Mouse (Mus musculus) megakaryocyte, embryonic 14.5 days (primary cell): ENCODE measurements around the gene Cald1.

ENCODE experiments used
- FLI1 ChIP-seq: IDR thresholded peaks from 2 replicates; pipeline ENCODE4 v1.6.1; 2012; ENCODE audit warnings: low read length, inconsistent platforms, mixed read lengths
- GATA1 ChIP-seq: IDR thresholded peaks from 3 replicates; pipeline ENCODE4 v1.6.1; 2012; ENCODE audit warnings: mixed read lengths, low read length, inconsistent platforms, borderline replicate concordance

- TF ChIP-seq GATA1 (no peak), FLI1 (no peak)
Observed at GRCm38 (mm10) chr6:34664291-34664690, 66.0 kb downstream of the Cald1 start.
